Mouse (Mus musculus) R1 (cell line): Measurements from ENCODE around the gene Adcy5.

Experiments used
- DNase-seq: peaks from one replicate; pipeline ENCODE4 v3.0.0-alpha.2; 2018; ENCODE audit warnings: low read depth, low spot score

Gene Adcy5

GRCm38 (mm10) chr16:35205681-35206080 lies 51.0 kb downstream of the Adcy5 start:
- DNase-seq, result no peak

- DNase-seq, result no peak
Observed at GRCm38 (mm10) chr16:35206426-35206825, 51.7 kb downstream of the Adcy5 start.

DNA sequence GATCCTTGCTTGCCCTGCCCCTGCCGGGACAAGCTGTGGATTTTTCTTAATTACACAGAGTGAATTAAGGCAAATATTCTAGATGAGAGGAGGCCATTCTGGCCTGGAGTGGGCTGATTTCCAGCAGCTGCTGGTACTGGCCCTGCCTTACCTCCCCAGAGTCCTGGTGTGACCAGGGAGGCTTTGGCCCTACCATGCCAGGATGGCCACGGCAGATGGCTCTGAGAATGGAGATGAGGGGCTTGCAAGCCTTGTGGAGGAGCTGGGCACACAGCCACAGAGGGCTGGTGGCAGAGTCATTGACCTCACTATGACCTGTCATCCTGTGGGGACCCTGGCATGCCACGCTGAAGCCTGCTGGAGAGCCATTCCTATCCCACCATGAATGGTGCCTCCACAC lies 54.1 kb downstream of the Adcy5 start:
- no peak for DNase-seq

DNA sequence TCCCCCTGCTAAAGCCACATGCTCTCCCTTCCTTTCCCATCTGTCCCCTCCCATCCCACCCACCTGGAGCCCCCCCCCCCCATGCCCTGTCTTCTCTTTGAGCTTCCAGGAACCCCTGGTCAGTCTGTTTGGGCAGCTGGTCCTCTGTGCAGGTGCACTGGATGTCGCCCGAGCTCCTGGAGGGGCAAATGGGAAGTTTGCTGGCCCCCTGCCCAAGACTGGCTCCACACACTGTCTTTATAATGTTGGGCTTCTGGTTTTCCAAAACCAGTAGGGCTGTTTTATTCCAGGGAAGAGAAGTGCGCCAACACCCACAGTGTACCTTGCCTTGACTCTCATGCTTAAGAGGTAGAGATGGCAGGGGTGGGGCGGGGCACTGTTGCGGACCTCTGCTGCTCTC lies 55.1 kb downstream of the Adcy5 start:
- no peak for DNase-seq

GRCm38 (mm10) chr16:35215047-35215446 lies 60.4 kb downstream of the Adcy5 start:
- no peak for DNase-seq

GRCm38 (mm10) chr16:35215498-35215897 lies 60.8 kb downstream of the Adcy5 start:
- no peak for DNase-seq

DNA sequence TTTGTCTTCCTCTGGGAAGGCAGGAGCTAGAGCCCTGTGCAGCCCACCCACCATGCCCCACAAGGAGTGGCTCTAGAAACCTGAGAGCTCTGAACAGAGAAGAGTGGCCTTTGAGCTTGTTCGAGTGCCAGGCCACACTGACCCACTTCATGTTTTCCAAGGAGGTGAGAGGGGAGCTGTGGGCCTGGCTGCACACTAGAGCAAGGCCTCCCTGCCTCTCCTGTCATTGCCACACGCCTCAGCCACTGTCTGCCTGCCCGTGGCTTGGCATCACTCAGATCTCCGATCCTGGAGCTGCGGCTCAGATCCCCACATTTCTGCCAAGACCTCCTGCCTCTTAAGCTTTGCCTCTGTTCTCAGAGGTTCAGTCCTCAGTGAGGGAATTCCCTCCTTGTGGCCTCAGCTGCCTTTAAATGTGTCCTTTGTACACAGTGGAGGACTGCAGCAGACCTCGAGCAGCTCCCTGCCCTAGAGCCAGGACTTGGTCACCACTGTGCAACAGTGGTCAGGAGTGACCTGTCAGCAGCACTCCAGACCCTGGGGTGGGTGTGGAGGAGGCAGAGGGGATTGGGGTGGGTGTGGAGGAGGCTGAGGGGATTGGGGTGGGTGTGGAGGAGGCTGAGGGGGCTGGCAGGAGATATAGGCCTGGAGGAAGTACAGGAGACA lies 62.3 kb downstream of the Adcy5 start:
- DNase-seq, result no peak

- no peak for DNase-seq
Observed at GRCm38 (mm10) chr16:35220412-35220811, 65.7 kb downstream of the Adcy5 start.

DNA sequence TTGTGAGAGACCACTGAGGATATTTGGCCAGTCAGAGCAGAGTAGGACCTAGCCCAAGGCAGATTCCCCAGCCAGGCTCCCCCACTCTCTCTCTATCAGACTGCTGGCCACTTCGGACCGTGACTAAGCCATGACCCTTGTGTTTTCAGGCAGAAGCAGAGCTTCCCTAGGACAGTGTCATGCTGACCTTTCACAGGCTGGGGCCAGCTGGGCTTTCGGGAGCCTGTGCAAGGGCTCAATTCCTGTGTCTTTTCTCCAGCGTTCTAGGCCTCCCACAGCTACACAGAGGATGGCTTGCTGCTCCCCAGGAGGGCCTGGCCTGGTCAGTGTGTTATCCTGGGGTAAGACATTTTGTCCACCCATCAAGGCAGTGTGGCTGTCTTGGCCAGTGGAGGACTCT lies 66.9 kb downstream of the Adcy5 start:
- DNase-seq, result no peak

GRCm38 (mm10) chr16:35223930-35224329 lies 69.3 kb downstream of the Adcy5 start:
- no peak for DNase-seq

DNA sequence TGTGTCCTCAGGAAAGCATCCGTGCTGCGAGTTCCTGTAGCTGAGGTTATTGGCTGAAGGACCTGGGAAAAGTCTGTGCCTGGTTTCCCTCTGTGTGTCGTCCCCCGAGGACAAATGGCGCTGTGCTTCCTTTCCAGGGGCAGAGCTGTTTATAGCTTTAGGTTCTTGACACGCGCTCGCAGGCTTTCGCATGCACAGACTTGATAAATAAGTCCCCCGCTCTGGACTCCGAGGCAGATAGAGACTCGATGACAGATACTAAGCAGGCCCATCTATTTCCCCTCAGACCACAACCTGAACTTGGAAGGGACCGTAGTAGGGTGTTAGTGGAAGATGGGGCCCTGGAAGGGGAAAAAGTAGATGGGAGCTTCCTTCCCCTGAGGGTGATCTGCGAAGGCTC lies 70.0 kb downstream of the Adcy5 start:
- DNase-seq, result no peak

- peak; percentile 51 for DNase-seq
Observed at GRCm38 (mm10) chr16:35229582-35229981, 74.9 kb downstream of the Adcy5 start.

GRCm38 (mm10) chr16:35232153-35232750 lies 77.6 kb downstream of the Adcy5 start:
- DNase-seq, result peak; percentile 23

DNA sequence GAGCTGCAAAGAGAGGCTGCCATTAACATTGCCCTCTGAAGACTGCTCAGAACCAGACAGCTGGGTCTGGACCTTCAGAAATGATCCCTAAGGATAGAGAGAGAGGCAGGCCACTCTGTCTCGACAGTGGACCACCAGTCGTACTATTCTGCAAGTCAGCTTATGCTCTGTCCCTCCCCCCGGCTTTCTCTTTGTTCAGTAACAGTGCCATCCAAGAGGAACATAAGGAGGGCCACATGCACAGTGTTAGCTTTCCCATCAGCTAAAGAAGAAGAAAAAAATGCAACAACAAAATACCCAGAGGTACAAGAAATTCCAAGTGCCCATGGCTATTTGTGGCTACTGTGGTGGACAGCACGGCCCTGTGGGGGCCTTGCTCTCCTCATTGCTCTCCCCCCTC lies 78.7 kb downstream of the Adcy5 start:
- DNase-seq, result no peak

DNA sequence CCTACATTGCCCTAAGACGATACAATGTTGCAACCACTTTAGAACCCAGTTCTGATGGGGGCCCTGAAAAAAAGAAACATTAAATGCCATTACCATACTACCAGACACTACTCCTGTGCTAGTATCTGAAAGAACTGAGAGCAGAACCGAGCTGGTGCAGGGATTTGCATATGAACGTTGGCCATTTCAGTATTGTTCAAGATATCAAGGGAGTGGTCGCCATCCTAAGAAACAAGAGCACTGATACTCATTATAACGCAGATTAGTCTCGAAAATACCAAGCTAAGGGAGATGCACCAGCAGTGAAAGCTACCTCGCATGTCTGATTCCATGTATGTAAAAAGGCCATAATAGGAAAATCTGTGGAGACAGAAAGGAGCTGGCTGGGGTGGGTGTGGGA lies 82.4 kb downstream of the Adcy5 start:
- peak; percentile 65 for DNase-seq

- DNase-seq, result no peak
Observed at GRCm38 (mm10) chr16:35239318-35239965, 84.8 kb downstream of the Adcy5 start.

- DNase-seq, result no peak
Observed at GRCm38 (mm10) chr16:35239966-35240730, 85.5 kb downstream of the Adcy5 start.

GRCm38 (mm10) chr16:35247364-35247763 lies 92.7 kb downstream of the Adcy5 start:
- no peak for DNase-seq

GRCm38 (mm10) chr16:35248825-35249224 lies 94.1 kb downstream of the Adcy5 start:
- no peak for DNase-seq

GRCm38 (mm10) chr16:35249763-35250162 lies 95.1 kb downstream of the Adcy5 start:
- DNase-seq, result no peak

DNA sequence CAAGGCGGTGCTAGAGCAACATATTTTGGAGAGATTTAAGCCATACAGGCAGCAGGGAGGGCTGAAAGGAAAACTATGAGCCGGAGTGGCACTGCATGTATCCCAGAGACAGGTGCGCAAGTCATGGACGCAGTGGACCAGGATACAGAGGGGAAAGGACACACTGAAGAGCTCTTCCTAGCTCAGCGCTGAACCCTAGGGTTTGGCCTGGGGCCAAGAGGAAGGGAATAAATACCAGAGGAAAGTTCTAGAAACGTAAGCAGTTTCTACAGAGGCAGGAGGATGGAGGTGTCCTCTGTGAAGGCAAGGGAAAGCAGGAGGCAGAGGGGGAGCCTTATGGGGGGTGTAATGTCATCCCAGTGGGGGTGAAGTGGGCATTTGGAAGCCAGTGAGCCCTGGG lies 97.0 kb downstream of the Adcy5 start:
- no peak for DNase-seq

DNA sequence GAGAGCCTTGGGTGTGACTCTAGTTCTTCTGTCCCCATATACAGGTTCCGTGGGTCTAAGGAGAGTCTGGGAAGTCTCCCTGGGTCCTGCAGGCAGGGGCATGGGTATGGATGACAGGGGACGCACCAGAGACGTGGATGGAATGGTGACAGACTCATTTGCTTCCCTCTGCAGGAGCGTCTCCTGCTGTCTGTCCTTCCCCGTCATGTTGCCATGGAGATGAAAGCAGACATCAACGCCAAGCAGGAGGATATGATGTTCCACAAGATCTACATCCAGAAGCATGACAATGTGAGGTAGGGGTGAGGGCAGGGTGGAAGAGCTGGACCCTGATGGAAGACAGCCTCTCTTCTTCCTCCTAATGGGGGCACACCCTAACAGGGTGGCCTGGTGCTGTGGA lies 98.3 kb downstream of the Adcy5 start:
- peak; percentile 27 for DNase-seq
